Mouse (Mus musculus) spleen, postnatal 36 days (tissue): ENCODE measurements around the gene Mylpf.

Experiments
- DNase-seq, 2 experiments: peaks; one replicate each; pipeline ENCODE4 v3.0.0; 2022; ENCODE audit warnings: low spot score in 2 of 2, mixed read lengths in 1 of 2

The Mylpf gene

GRCm38 (mm10) chr7:127206606-127207005 is 2.1 kb upstream of the Mylpf start:
- peak in 1 of 2 experiments; percentile 34 for DNase-seq

GRCm38 (mm10) chr7:127207374-127208294 is 1.1 kb upstream of the Mylpf start:
- DNase-seq: peak in 1 of 2 experiments; percentile 46

GRCm38 (mm10) chr7:127208295-127208552 is 466 bp upstream of the Mylpf start, which contains the start of gene Tbc1d10b:
TSS of gene Tbc1d10b (minus strand) at chr7:127208468.
- DNase-seq: no peak

GRCm38 (mm10) chr7:127209851-127210250 is 1.2 kb downstream of the Mylpf start:
- DNase-seq: no peak

GRCm38 (mm10) chr7:127210266-127210665 is 1.6 kb downstream of the Mylpf start:
- DNase-seq: no peak

- no peak for DNase-seq
Observed at GRCm38 (mm10) chr7:127211014-127211745, 2.5 kb downstream of the Mylpf start.

GRCm38 (mm10) chr7:127212432-127213250 is 4.0 kb downstream of the Mylpf start:
- no peak for DNase-seq

GRCm38 (mm10) chr7:127213485-127213884 is 4.8 kb downstream of the Mylpf start:
- peak in 1 of 2 experiments; percentile 43 for DNase-seq

GRCm38 (mm10) chr7:127213930-127214329 is 5.2 kb downstream of the Mylpf start:
- no peak for DNase-seq

GRCm38 (mm10) chr7:127214521-127214920 is 5.8 kb downstream of the Mylpf start:
- DNase-seq: no peak

- DNase-seq: peak; percentile 68 to 74
Observed at GRCm38 (mm10) chr7:127214981-127215871, 6.5 kb downstream of the Mylpf start.

GRCm38 (mm10) chr7:127216307-127216706 is 7.6 kb downstream of the Mylpf start:
- DNase-seq: no peak

GRCm38 (mm10) chr7:127217475-127217874 is 8.8 kb downstream of the Mylpf start:
- DNase-seq: no peak

- peak; percentile 71 to 74 for DNase-seq
Observed at GRCm38 (mm10) chr7:127217901-127218642, 9.4 kb downstream of the Mylpf start.

- DNase-seq: no peak
Observed at GRCm38 (mm10) chr7:127218670-127219069, 10.0 kb downstream of the Mylpf start.

GRCm38 (mm10) chr7:127220440-127220839 is 11.8 kb downstream of the Mylpf start:
- DNase-seq: peak; percentile 46 to 53

GRCm38 (mm10) chr7:127223106-127223505 is 14.4 kb downstream of the Mylpf start:
- no peak for DNase-seq

- no peak for DNase-seq
Observed at GRCm38 (mm10) chr7:127223515-127224478, 15.1 kb downstream of the Mylpf start.

GRCm38 (mm10) chr7:127224616-127225015 is 15.9 kb downstream of the Mylpf start:
- no peak for DNase-seq
